Mouse (Mus musculus) ES-E14 (cell line): ENCODE results near the gene Gmpr. TPM values are rescaled to one million over a fixed set of nuclear protein-coding genes. Genes with fewer than 3 reads are reported as not detected.

Experiments used
- DNase-seq: peaks from one replicate; pipeline ENCODE4 v3.0.0-alpha.2; 2013; ENCODE audit warnings: low read depth, low spot score
- H3K27ac ChIP-seq: 2 replicates; pipeline ENCODE4 v1.5.1; 2012; ENCODE audit warnings: low read depth, mild to moderate bottlenecking, low read length, moderate library complexity, mixed read lengths; ENCODE audit not compliant: poor library complexity, insufficient read depth, severe bottlenecking
- H3K36me3 ChIP-seq: 2 replicates; pipeline ENCODE4 v1.6.1; 2012; ENCODE audit warnings: mild to moderate bottlenecking, low read length, moderate library complexity, mixed read lengths; ENCODE audit not compliant: control insufficient read depth, poor library complexity, insufficient read depth, severe bottlenecking
- H3K4me1 ChIP-seq, 2 experiments: fragments of 150-350 bp in 1 of 2; sonication (generic) in 1 of 2; 2 replicates each; pipeline ENCODE4 v1.6.1; 2012; ENCODE audit warnings: low read length in 2 of 2, mild to moderate bottlenecking in 1 of 2, mixed read lengths in 1 of 2; ENCODE audit not compliant: control insufficient read depth in 2 of 2, insufficient read depth in 2 of 2, poor library complexity in 1 of 2
- H3K4me3 ChIP-seq, 2 experiments: fragments of 150-350 bp in 1 of 2; sonication (generic) in 1 of 2; 2 replicates each; pipeline ENCODE4 v1.5.1; 2012; ENCODE audit warnings: low read length in 2 of 2, low read depth in 1 of 2, mild to moderate bottlenecking in 1 of 2, mixed read lengths in 1 of 2; ENCODE audit not compliant: insufficient read depth in 1 of 2, poor library complexity in 1 of 2, severe bottlenecking in 1 of 2
- H3K9ac ChIP-seq: 2 replicates; pipeline ENCODE4 v1.6.1; 2012; ENCODE audit warnings: low read depth, mild to moderate bottlenecking, low read length, mixed read lengths; ENCODE audit not compliant: poor library complexity, insufficient read depth, severe bottlenecking
- H3K9me3 ChIP-seq: fragments of 150-350 bp; sonication (generic); 2 replicates; pipeline ENCODE4 v1.6.1; 2012; ENCODE audit warnings: low read depth, mild to moderate bottlenecking, low read length; ENCODE audit not compliant: control insufficient read depth, insufficient read depth
- CHD2 ChIP-seq: IDR thresholded peaks from 2 replicates; pipeline ENCODE4 v1.6.1; 2014; ENCODE audit warnings: mild to moderate bottlenecking, low read depth, low read length, inconsistent platforms
- HCFC1 ChIP-seq: IDR thresholded peaks from 2 replicates; pipeline ENCODE4 v1.6.1; 2012; ENCODE audit warnings: low read length, inconsistent platforms, borderline replicate concordance; ENCODE audit not compliant: insufficient read depth
- MAFK ChIP-seq: IDR thresholded peaks from 2 replicates; pipeline ENCODE4 v1.6.1; 2014; ENCODE audit warnings: mild to moderate bottlenecking, low read depth, low read length, inconsistent platforms; ENCODE audit not compliant: insufficient read depth
- ZC3H11A ChIP-seq: IDR thresholded peaks from 2 replicates; pipeline ENCODE4 v1.6.1; 2012; ENCODE audit warnings: low read depth, mild to moderate bottlenecking, inconsistent platforms, low read length, borderline replicate concordance
- ZNF384 ChIP-seq: IDR thresholded peaks from 2 replicates; pipeline ENCODE4 v1.6.1; 2012; ENCODE audit warnings: low read depth, low read length, inconsistent platforms
- in situ Hi-C, 2 experiments: fragments of 600-800 bp; cut with MboI; formaldehyde crosslinking; loops; one replicate each; pipeline ENCODE4 v1.15.1; 2025; ENCODE audit warnings: low sequenced_read_pairs in 2 of 2, inconsistent platforms in 1 of 2; ENCODE audit not compliant: unreplicated experiment in 2 of 2
- total RNA-seq: library from RNA; depleted of rRNA; stranded (reverse); fragments of 300-350 nt; gene quantifications from 2 replicates; pipeline ENCODE4 v1.2.3, GENCODE M21; 2012

Gmpr gene
- total RNA-seq, 1 experiment = 9.6 TPM

DNA sequence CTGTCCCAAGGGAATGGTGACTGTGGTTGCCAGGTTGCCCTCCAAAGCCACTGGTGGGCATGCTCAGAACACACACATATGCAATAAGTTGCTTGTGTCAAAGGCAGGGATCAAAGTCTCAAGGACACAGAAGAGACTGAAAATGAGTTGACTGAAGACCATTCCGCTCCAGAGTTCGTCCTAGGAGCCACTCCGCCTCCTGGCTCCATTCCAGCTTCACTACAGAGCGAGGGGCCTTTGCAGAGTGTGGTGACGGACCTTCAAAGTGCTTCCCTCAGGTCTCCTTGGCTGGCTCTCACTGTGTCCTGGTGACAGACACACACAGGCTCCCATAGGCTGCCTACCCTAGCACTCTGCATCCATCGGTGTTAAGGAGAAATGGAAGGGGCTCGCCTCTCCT, 46.4 kb downstream of the Gmpr start:
- Histone ChIP-seq H3K9me3 (no peaks in the 10 kb centered on the region), H3K27ac (no peak overlapping the region), H3K4me1 (no peaks in the 10 kb centered on the region), H3K36me3 (no peaks in the 10 kb centered on the region), H3K4me3 (no peak overlapping the region), H3K9ac (no peak overlapping the region)
- in situ Hi-C loops = no loop called here
- DNase-seq = no peak
- no peak for TF ChIP-seq ZC3H11A
- no peak for TF ChIP-seq HCFC1
- TF ChIP-seq ZNF384 = no peak
- no peak for TF ChIP-seq MAFK
- no peak for TF ChIP-seq CHD2

DNA sequence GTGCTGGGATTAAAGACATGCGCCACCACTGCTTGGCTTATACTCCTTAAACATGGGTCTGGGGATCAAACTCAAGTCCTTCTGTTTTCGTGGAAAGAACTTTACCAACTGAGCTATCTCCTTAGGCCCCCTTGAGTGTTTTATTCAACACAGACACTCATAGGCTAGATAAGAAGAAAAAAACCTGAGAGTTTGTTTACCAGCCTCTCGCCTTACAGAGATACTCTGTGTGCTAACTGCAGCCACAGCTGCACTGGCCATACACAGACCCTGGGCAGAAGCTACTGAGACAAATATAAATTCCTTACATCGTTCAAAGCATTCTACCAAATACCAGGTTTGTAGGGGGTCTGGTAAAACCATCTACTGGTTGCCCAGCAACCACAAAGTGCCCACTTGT, 51.1 kb downstream of the Gmpr start:
- in situ Hi-C loops = no loop called here
- H3K9ac ChIP-seq = no peak overlapping the region
- H3K9me3 ChIP-seq = no peaks in the 10 kb centered on the region
- H3K27ac ChIP-seq = no peak overlapping the region
- no peaks in the 10 kb centered on the region for H3K4me1 ChIP-seq
- TF ChIP-seq CHD2 (no peak), MAFK (no peak)
- no peak overlapping the region for H3K4me3 ChIP-seq
- DNase-seq = no peak
- H3K36me3 ChIP-seq = no peaks in the 10 kb centered on the region

DNA sequence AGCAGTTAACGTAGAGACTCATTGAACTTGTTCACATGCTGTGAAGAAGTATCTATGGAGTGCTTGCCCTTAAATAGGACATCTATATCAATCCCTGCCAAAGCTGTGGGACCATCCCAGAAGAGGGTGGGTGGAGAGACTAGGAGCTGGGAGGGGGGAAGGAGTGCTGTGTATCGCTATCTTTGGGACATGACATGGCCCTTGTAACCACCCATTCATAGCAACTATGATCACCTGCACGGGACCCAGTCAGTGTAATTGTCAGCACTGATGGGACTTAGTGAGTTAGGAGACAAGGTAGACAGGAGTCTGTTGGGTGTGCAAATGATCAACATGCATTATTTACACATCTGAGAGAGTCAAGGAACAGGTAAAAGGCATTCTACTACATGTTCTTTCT, 52.0 kb downstream of the Gmpr start:
- H3K27ac ChIP-seq = no peak overlapping the region
- no peak overlapping the region for H3K9ac ChIP-seq
- no peaks in the 10 kb centered on the region for H3K9me3 ChIP-seq
- in situ Hi-C loops = no loop called here
- H3K4me1 ChIP-seq = no peaks in the 10 kb centered on the region
- H3K4me3 ChIP-seq = no peak overlapping the region
- no peak for TF ChIP-seq MAFK
- no peak for TF ChIP-seq CHD2
- TF ChIP-seq ZC3H11A = no peak
- TF ChIP-seq ZNF384 = no peak
- no peak for TF ChIP-seq HCFC1
- no peak for DNase-seq
- no peaks in the 10 kb centered on the region for H3K36me3 ChIP-seq

DNA sequence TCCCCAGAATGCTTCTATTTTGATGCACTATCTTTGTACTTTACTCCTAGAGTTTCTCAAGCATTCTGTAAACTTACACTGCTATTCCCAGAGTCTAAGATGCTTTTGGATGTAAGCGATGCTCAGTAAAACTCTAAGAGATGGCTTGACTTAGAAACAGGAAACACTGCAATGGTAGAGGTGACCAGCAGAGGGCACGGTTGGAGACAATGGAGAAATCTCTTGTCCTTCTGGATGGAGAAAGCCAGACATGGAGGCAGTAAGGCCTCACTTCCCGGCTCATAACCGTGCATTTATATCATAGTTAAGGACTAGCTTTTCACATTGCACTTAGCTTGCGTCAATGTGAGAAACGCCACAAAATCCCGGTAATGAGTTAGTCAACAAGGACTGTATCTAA, 53.3 kb downstream of the Gmpr start:
- H3K4me1 ChIP-seq = no peaks in the 10 kb centered on the region
- no peak for TF ChIP-seq HCFC1
- no peak for TF ChIP-seq ZNF384
- no peak for TF ChIP-seq ZC3H11A
- TF ChIP-seq CHD2 = no peak
- TF ChIP-seq MAFK = no peak
- no peak for DNase-seq
- in situ Hi-C loops = no loop called here
- H3K4me3 ChIP-seq = no peak overlapping the region
- no peaks in the 10 kb centered on the region for H3K9me3 ChIP-seq
- H3K9ac ChIP-seq = no peak overlapping the region
- no peak overlapping the region for H3K27ac ChIP-seq
- no peaks in the 10 kb centered on the region for H3K36me3 ChIP-seq

DNA sequence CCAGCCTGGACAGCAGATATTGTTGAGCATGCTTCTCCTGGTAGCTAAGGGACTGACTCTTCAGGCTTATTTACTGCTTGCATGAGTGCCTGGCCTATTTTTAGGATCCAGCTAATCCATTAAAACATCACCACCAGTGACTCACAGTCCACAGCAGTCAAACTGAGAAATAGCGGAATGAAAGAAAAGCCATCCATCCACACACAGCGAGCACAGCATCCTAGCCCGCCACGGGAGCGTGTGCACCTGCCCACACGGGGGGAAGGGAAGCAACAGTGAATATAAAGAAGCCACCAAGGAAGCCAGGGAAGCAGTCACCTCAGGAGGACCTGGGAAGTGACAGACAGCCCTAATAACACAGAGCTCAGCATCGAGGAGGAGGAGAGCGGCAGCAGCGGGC, 54.8 kb downstream of the Gmpr start:
- Histone ChIP-seq H3K27ac (no peak overlapping the region; the same call in 1 of the 2 replicates), H3K36me3 (no peaks in the 10 kb centered on the region), H3K4me3 (no peak overlapping the region), H3K9ac (no peak overlapping the region), H3K4me1 (no peaks in the 10 kb centered on the region), H3K9me3 (no peaks in the 10 kb centered on the region)
- no peak for DNase-seq
- in situ Hi-C loops = no loop called here
- TF ChIP-seq ZC3H11A (no peak), CHD2 (no peak), HCFC1 (no peak), MAFK (no peak), ZNF384 (no peak)
